Mouse (Mus musculus): ENCODE measurements around the gene Gabarap. TPM values are rescaled to one million over a fixed set of nuclear protein-coding genes. Genes with fewer than 3 reads are reported as not detected.

The Gabarap gene
- total and polyA plus RNA-seq, 2 experiments from 2014 or later: 197 to 501 TPM

DNA sequence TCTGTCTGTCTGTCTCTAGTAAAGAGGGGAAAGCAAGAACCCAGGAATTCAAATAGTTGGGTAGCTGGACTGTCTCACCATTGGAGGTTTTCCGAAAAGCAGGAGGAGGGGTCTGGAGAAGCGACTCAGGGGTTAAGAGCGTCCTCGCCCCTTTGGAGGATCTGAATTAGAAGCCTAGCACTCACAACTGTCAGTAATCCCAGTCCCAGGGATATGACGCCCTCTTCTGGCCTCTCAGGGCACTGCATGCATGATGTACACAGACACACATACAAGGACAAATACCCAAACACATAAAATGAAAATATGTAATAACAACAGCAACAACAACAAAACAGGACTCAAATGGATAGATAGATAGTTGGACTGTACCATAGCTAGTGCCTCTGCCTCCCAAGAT is 30.3 kb upstream of the Gabarap start:
- DNase-seq (ENCODE audit: low spot score): no peak
- no peak overlapping the region for H3K4me3 ChIP-seq (ENCODE audit: low read depth, low read length)
- TF ChIP-seq CTCF (IDR thresholded peaks at IDR 0.05): peak; percentile 53
- WGBS: 24% methylated on average over 5 of the region's 5 CpGs
- H3K4me2 ChIP-seq (ENCODE audit: low read depth, low read length, poor library complexity, severe bottlenecking): no peak overlapping the region
- peaks cover 30% of the 10 kb centered on the region for H3K27me3 ChIP-seq (ENCODE audit: insufficient read depth, low read length)
- H3K9ac ChIP-seq (replicated peaks; ENCODE audit: low read length, poor library complexity, severe bottlenecking): no peak overlapping the region
- no peaks in the 10 kb centered on the region for H3K36me3 ChIP-seq (ENCODE audit: insufficient read depth, low read length)
- no peak for ATAC-seq (ENCODE audit: low FRiP score)
- H3K4me1 ChIP-seq (ENCODE audit: insufficient read depth, low read length): no peaks in the 10 kb centered on the region
- H3K27ac ChIP-seq (ENCODE audit: low read depth, low read length): no peak overlapping the region
- no peaks in the 10 kb centered on the region for H3K9me3 ChIP-seq (ENCODE audit: low read length)

DNA sequence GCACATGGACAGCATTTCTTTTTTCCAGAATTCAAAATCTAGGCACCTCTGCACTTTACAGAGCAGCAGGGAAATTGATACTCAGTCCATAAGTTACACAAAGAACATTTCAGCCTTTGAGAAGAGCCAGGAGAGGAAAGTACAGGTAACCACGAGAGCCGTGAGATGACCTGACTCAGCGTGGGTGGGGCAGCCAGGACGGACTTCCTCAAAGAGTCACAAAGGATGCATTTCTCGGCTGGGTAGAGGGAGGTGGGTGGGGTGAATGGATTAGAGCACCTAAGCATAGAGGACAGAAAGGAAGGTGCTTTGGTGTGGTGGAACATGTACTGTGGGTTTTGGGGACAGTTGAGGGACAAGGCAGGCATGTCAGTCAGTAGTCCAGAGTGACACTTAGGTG is 29.1 kb upstream of the Gabarap start:
- no peaks in the 10 kb centered on the region for H3K4me1 ChIP-seq (ENCODE audit: insufficient read depth, low read length)
- DNase-seq (ENCODE audit: low spot score): no peak
- 53% methylated on average over 5 of the region's 5 CpGs for WGBS
- H3K27me3 ChIP-seq (ENCODE audit: insufficient read depth, low read length): peaks cover 42% of the 10 kb centered on the region
- H3K4me3 ChIP-seq (ENCODE audit: low read depth, low read length): no peak overlapping the region
- no peaks in the 10 kb centered on the region for H3K9me3 ChIP-seq (ENCODE audit: low read length)
- no peak overlapping the region for H3K27ac ChIP-seq (ENCODE audit: low read depth, low read length)
- no peak overlapping the region for H3K4me2 ChIP-seq (ENCODE audit: low read depth, low read length, poor library complexity, severe bottlenecking)
- TF ChIP-seq CTCF (IDR thresholded peaks at IDR 0.05): no peak
- no peaks in the 10 kb centered on the region for H3K36me3 ChIP-seq (ENCODE audit: insufficient read depth, low read length)
- H3K9ac ChIP-seq (replicated peaks; ENCODE audit: low read length, poor library complexity, severe bottlenecking): no peak overlapping the region
- no peak for ATAC-seq (ENCODE audit: low FRiP score)

GRCm38 (mm10) chr11:69964650-69965270 is 26.2 kb upstream of the Gabarap start, which contains the start of gene Cldn7:
Gene Cldn7 (plus strand): TSS chr11:69964779.
- H3K4me3 ChIP-seq (ENCODE audit: low read depth, low read length): 0 out of 2 replicates have a peak within 1 kb of the TSS, but pooled peaks have one; percentile 8
- ATAC-seq (ENCODE audit: low FRiP score): no peak

GRCm38 (mm10) chr11:69965271-69966005 is 25.5 kb upstream of the Gabarap start:
- peaks cover 13% of the 10 kb centered on the region for H3K36me3 ChIP-seq (ENCODE audit: insufficient read depth, low read length)
- H3K4me3 ChIP-seq (ENCODE audit: low read depth, low read length): 0 out of 2 replicates have a peak overlapping the region, but pooled peaks have one; percentile 8
- no peak for DNase-seq (ENCODE audit: low spot score)
- no peaks in the 10 kb centered on the region for H3K4me1 ChIP-seq (ENCODE audit: insufficient read depth, low read length)
- WGBS: 3% methylated on average over 49 of the region's 49 CpGs
- peaks cover 49% of the 10 kb centered on the region for H3K27me3 ChIP-seq (ENCODE audit: insufficient read depth, low read length)
- no peak for ATAC-seq (ENCODE audit: low FRiP score)
- no peak overlapping the region for H3K9ac ChIP-seq (replicated peaks; ENCODE audit: low read length, poor library complexity, severe bottlenecking)
- no peak overlapping the region for H3K4me2 ChIP-seq (ENCODE audit: low read depth, low read length, poor library complexity, severe bottlenecking)
- H3K9me3 ChIP-seq (ENCODE audit: low read length): no peaks in the 10 kb centered on the region
- H3K27ac ChIP-seq (ENCODE audit: low read depth, low read length): no peak overlapping the region
- TF ChIP-seq CTCF (IDR thresholded peaks at IDR 0.05): no peak

More at GRCm38 (mm10) chr11:69964650-69965270, 26.2 kb upstream of the Gabarap start, which contains the start of gene Cldn7:
- H3K4me2 ChIP-seq (ENCODE audit: low read depth, low read length, poor library complexity, severe bottlenecking): no peak within 1 kb of the TSS
- no peak within 1 kb of the TSS for H3K9ac ChIP-seq (replicated peaks; ENCODE audit: low read length, poor library complexity, severe bottlenecking)
- 12% methylated on average over 19 of the region's 24 CpGs for WGBS
- H3K4me1 ChIP-seq (ENCODE audit: insufficient read depth, low read length): no peaks in the 10 kb centered on the region
- H3K36me3 ChIP-seq (ENCODE audit: insufficient read depth, low read length): peaks cover 10% of the 10 kb centered on the region
- DNase-seq (ENCODE audit: low spot score): no peak
- H3K27ac ChIP-seq (ENCODE audit: low read depth, low read length): no peak within 1 kb of the TSS
- H3K27me3 ChIP-seq (ENCODE audit: insufficient read depth, low read length): peaks cover 49% of the 10 kb centered on the region
- TF ChIP-seq CTCF (IDR thresholded peaks at IDR 0.05): no peak
- no peaks in the 10 kb centered on the region for H3K9me3 ChIP-seq (ENCODE audit: low read length)

GRCm38 (mm10) chr11:69966006-69966859 is 24.7 kb upstream of the Gabarap start:
- Histone ChIP-seq H3K9ac (replicated peaks; ENCODE audit: low read length, poor library complexity, severe bottlenecking) (peak overlapping the region; percentile 29; the same call in 1 of the 2 replicates), H3K4me2 (ENCODE audit: low read depth, low read length, poor library complexity, severe bottlenecking) (peak overlapping the region; percentile 36), H3K27me3 (ENCODE audit: insufficient read depth, low read length) (peaks cover 49% of the 10 kb centered on the region), H3K27ac (ENCODE audit: low read depth, low read length) (no peak overlapping the region), H3K4me1 (ENCODE audit: insufficient read depth, low read length) (no peaks in the 10 kb centered on the region), H3K9me3 (ENCODE audit: low read length) (no peaks in the 10 kb centered on the region), H3K4me3 (ENCODE audit: low read depth, low read length) (peak overlapping the region; percentile 23; the same call in 1 of the 2 replicates), H3K36me3 (ENCODE audit: insufficient read depth, low read length) (peaks cover 13% of the 10 kb centered on the region)
- ATAC-seq (ENCODE audit: low FRiP score) (no peak), DNase-seq (ENCODE audit: low spot score) (no peak)
- TF ChIP-seq CTCF (IDR thresholded peaks at IDR 0.05): no peak
- WGBS: 2% methylated on average over 58 of the region's 59 CpGs
